Mouse (Mus musculus): ENCODE data around the gene Zmat1.
"Not testable (repeated sequence)": the region's sequence is repeated elsewhere in the genome, so short reads cannot be mapped to it uniquely, and the experiment has no call there.

The Zmat1 gene

DNA sequence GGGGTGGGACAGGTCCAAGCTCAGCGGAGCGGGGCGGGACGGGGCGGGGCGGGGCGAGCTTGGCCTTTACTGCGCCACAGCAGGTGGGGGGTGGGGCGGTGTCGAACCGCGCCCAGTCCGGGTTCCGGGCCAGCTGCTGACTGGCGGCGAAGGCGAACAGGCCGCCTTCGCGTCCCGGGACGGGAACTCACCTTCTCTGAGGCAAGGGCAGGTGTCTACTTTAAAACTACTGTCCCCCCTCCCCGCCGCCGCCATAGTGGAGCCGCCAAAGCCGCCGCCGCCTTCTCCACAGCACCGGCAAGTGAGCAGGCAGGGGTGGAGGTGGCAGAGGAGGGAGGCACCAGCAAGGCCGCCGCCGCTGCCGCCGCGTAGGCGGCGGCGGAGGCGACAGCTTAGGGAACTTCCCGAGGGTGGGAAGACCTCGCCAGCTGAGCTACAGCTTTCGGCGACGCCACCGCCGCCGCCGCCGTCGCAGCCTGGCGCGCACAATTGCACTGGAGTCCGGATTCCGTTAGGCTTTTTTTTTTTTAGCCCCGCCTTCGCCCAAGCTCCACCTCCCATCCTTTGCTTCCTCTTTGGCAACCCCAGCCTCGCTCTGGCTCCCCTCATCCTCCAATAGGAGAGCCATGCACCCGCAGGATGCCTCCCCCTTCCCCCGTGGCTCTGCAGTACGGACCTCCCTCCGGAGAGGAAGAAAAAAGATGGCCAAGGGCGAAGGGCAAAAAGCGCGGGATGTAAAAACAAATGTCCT lies at the start of gene Zmat1:
Zmat1 (minus strand) TSS at position 490 of the 751 bp plus-strand sequence.
- peak; percentile 97 for DNase-seq

DNA sequence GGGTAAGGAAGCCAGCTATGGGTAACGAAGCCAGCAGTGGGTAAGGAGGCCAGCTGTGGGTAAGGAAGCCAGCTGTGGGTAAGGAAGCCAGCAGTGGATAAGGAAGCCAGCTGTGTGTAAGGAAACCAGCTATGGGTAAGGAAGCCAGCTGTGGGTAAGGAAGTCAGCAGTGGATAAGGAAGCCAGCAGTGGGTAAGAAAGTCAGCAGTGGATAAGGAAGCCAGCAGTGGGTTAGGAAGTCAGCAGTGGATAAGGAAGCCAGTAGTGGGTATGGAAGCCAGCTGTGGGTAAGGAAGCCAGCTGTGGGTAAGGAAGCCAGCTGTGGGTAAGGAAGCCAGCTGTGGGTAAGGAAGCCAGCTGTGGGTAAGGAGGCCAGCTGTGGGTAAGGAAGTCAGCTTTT lies 44.9 kb upstream of the Zmat1 start:
- not testable (repeated sequence) for DNase-seq

DNA sequence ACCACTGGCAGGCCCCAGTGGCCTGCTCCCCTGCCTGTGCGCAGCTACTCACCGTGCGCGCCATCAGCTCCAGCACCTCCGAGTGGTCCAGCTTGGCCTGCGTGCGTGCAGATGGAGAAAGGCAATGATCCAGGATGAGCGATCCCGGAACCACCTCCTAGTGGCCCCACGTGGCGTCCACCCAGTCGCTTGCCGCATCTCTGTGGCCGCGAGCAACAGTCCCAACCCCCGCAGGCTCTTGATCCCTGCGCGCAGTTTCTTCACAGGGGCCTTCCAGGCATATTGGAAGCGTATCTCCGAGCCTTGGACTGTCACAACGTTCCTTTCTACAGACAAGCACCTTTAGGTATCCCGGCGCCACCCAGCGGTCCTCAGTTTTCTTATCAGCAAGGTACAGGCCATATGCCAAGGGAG lies 27.0 kb upstream of the Zmat1 start:
- peak; percentile 37 for DNase-seq

DNA sequence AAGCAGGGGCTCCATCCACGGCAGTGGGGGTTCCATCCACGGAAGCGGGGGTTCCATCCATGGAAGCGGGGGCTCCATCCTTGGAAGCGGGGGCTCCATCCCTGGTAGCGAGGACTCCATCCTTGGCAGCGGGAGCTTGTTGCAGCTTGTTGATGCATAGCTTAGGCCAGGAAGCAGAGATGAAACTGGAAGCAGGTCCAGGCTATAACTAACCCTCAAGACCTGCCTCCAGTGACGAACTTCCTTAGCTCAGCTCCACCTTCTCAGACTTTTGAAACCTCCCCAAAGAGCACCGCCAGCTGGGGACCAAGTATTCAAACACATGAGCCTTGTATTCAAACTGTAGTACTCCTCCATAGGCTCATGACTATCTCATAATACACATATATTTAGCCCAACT lies 16.1 kb upstream of the Zmat1 start:
- DNase-seq = no peak

DNA sequence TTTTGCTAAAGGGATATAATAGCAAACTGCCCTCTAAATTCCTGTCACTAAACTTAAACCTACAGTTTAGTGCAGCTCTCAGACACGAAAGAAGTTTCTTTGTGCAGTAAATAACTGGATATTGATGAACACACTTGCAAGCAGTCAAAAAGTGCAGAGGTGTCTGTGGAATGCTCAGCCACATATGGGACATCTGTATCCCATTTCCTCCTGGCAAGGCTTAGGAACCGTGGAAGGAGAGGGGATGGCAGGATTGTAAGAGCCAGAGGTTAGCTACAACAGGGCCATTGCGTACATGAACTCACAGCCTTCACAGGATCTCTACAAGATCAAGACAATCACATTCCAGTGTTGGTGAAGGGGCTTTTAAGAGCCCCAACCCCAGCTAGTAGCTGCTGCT lies 2.4 kb upstream of the Zmat1 start:
- DNase-seq = no peak

DNA sequence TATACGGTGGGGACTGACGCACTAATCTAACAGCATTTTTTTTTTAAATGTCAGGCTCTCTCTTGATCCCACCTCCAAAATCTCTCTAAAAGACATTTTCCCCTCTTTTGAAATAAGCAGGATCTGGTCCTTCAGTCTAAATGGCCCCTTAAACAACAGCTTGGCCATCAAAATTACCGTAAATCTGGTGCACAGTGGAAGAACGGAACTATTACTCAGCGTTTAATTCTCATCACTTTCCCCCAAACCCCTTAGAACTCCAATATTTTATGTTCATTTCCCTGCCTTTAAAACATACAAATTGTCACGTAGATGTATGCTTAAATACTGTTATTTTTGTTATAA lies 434 bp upstream of the Zmat1 start:
- DNase-seq = no peak

DNA sequence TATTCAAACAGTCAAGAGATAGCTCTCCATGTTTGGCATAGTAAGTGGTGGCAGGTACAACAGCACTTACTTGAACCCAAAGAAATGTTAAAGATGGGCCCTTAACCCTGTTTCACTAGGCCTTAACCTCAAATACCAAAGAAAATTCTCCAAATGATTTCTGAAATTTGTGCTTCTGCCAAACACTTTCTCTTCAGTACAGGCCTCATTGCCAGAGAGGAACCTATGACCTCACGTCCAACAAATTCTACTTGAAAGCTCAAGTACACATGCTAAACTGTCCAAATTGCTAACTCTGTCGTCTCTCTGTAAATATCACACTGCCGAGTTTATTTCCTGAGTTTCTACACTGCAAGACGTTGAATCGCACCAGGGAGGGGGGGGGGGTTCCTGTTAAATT lies 988 bp downstream of the Zmat1 start:
- DNase-seq = peak; percentile 49

DNA sequence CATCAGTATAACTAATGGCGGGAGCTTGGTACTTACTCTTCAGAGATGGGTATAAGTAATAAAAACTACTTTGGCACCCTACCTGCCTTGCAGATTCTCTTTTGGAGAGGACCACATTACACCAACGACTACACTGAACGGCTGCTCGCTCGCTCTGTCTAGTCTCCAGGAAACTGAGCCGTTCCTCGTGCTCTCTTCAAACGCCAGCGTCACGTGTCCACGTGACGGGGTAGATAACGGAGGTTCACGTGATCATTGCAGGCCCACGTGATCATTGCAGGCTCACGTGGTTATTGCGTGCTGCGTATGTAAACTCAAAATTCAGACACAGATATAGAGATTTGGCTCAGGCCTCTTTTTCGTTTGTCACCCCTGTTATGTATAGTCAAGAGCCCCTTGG lies 44.5 kb downstream of the Zmat1 start, which contains the start of gene Nxf2:
Nxf2 (minus strand) TSS at position 209 of the 400 bp plus-strand sequence.
- DNase-seq = no peak

DNA sequence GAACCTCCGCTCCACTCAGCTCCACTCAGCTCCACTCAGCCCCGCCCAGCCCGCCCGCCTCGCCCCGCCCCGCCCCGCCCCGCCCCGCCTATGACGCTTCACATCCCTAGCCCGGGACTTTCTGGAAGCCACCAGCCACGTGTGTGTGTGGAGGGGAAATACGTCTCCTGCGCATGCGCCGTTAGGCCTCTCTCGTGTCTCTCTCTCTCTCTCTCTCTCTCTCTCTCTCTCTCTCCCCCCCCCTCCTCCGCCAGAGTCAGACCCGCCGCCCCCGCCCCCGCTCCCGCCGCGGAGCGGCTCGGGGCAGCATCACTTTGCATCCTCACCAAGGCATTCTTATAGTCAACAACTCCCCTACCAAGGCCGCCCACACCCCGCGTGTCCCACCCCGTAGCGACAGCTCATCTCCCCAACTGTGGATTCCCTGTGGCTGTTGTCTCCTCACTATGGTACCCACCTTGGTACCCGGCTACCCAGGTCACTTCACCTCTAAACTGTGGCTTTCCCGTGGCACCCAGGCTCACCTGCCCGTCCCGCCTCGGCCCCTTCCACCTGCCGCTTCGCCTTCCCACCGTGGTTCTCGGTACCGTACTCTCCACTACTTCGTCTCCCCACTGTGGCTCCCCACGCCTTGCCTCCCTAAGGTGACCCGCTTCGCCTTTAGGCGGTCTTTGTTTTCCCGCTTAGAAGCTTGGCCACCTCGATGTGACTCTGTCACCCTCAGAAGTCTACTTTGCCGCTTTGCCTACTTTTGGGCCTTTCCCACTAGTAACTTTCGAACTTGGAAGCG lies 45.5 kb downstream of the Zmat1 start:
- peak; percentile 63 for DNase-seq

DNA sequence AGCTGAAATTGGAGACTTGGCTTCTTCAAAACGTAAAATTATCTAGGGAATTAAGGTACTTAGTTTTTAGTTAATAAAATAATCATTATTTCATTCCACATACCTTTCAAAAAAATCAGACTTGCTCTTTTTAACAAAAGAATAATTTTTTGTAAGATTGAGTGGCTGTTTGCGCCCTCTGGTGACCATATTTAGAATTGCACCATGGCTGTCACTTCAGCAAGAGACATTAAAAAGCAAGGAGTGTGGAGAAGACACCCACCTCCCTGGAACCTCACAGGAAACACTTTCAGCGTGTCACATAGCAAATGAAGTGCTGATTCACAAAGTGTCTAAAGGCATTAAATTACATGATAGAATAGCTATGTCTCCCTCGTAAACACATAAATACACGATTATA lies 78.6 kb downstream of the Zmat1 start:
- DNase-seq = peak; percentile 39

DNA sequence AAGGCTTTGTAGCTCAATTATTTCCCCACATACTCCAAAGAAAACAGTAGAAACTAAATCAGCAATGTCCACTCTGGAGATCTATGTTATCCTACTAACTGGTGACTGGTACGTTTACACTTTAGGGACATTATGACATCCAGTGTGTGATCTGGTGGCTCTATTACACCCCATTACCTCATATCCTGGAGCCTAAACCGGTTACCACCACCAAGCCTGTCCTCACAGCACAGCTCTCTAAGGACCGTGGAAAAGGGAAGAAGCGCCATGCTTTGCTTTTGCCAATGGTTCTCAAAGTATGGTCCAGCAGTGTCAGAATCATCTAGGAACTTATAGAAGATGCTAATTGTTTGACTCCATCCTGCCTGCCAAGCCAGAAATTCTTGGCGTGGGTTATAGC lies 79.1 kb downstream of the Zmat1 start:
- DNase-seq = no peak

DNA sequence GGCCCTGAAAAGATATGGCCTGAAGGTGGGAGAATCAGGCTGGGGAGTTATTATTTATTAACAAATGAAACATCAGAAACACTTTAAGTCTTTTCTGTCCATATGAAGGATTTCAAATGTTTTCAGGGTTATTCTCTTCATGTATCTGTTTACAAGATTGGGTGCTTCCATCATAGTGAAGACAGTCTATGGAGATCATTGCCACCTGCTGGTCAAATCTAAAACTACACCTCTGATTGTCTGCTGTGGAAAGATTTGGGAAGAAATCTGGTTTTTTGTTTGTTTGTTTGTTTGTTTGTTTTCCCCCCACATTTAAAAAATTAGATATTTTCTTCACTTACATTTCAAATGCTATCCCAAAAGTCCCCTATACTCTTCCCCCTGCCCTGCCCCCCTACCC lies 84.0 kb downstream of the Zmat1 start:
- peak; percentile 71 for DNase-seq

DNA sequence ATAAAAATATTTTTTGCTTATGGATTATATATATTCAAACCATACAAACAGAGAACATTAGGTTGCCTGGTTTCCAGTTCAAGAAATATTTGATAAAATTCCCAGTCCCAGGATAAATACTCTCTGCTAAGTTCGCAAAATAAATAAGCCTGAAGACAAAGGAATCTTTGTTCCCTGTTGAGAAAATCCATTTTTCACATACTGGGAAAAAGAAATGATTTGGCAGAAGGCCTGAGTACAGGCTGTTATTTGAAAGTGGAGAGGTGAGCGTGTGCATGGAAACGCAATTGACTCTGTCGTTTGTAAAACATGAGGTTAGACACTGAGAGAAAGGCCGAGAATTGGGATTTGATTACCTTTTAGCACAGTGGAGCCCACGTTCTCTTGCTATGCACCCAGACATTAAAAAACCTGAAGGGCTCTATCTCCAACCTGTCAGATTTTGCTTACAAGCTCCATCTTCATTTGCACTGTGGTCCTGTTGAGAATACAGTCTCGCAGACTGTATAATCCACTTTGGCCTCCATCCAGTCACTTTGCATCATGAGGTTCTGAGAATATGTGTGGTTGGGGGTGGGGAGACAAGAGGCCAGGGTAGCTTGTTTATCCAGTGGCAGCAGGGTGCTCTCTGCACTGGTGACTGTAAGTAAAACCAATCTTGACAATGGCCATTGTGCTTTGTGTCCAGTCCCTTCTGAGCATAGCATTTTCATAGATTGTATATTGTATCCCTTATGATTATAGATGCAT lies 85.2 kb downstream of the Zmat1 start:
- no peak for DNase-seq

All from lung, postnatal 36 days (tissue).